ENCODE assay signal across 23 mouse cellular contexts in genomic region chrX:103795506-103795905, GRCm38 (mm10).
"Had no signal": no experiment of that assay in that cellular context is flagged by ENCODE, and none has a peak within 500 bp of the region (broad histone marks: within the 10 kb centered on the region; RNA-seq: fewer than 3 reads in every experiment).

No protein-coding gene starts in this region.

- DNase-seq: gastrocnemius, postnatal 14 days; gastrocnemius, postnatal 36 days; heart, adult 11 months; heart, adult 2 months; heart, postnatal 10 days; heart, postnatal 4 days; kidney, adult 18-20 months; kidney, adult 8-10 months; kidney, postnatal 10 days; kidney, postnatal 25 days; kidney, postnatal 4 days; layer of hippocampus, postnatal 36 days; liver; liver, embryonic 13.5 days had no signal

- H3K36me3 ChIP-seq: hindbrain, embryonic 10.5 days; hindbrain, embryonic 12.5 days; intestine, embryonic 15.5 days; limb, embryonic 10.5 days; limb, embryonic 12.5 days; liver, embryonic 13.5 days had no signal

- H3K4me3 ChIP-seq: heart, adult 2 months; hindbrain, embryonic 10.5 days; hindbrain, embryonic 12.5 days; intestine, embryonic 15.5 days; layer of hippocampus, adult 2 months; limb, embryonic 10.5 days; limb, embryonic 12.5 days; liver, embryonic 13.5 days had no signal

- H3K4me1 ChIP-seq: hindbrain, embryonic 10.5 days; hindbrain, embryonic 12.5 days; intestine, embryonic 15.5 days; limb, embryonic 10.5 days; limb, embryonic 12.5 days; liver, embryonic 13.5 days had no signal

- H3K27ac ChIP-seq: heart, adult 2 months; hindbrain, embryonic 10.5 days; hindbrain, embryonic 12.5 days; hindbrain, embryonic 14.5 days; intestine, embryonic 15.5 days; layer of hippocampus, adult 2 months; limb, embryonic 10.5 days; limb, embryonic 12.5 days; liver, embryonic 13.5 days had no signal

- H3K4me2 ChIP-seq: heart, embryonic 11.5 days; hindbrain, embryonic 12.5 days; hindbrain, embryonic 14.5 days; intestine, embryonic 15.5 days; limb, embryonic 12.5 days; liver, embryonic 11.5 days; liver, embryonic 13.5 days had no signal
